Mouse (Mus musculus): ENCODE results near the gene Tbrg1.

DNA sequence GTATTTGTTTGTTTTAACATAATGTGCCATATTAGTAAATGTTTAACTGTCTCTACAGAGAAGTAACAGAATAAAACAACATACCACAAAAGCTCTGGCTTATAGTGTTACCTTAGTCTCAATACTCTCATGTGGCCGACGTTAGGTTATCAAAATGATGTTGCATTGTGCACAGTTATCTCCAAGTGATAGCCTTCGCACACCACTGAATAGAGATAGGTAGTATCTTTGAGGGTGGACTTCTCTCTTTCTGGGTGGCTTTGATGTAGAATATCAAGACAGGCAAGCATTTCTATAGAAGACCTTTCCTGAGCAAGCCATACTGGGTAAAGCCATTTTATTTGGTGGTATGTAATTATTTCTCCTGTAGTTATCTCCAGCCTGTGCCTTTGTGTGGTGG is 52.0 kb downstream of the Tbrg1 start:
- TF ChIP-seq CTCF (IDR thresholded peaks at IDR 0.05; ENCODE audit: borderline replicate concordance, insufficient read depth, low read length) (no peak), POLR2A (IDR thresholded peaks at IDR 0.05; ENCODE audit: low read depth, low read length) (no peak)
